Mouse (Mus musculus) heart, adult 2 months (tissue): ENCODE results near the gene Ak9.

Experiments
- CTCF ChIP-seq: fragments of 200-600 bp; IDR thresholded peaks from 2 replicates; pipeline ENCODE4 v1.8.1; 2022; ENCODE audit warnings: antibody characterized with exemption, mild to moderate bottlenecking, moderate library complexity
- POLR2A ChIP-seq: fragments of 200-500 bp; IDR thresholded peaks from 2 replicates; pipeline ENCODE4 v1.6.1; 2011; ENCODE audit warnings: mild to moderate bottlenecking, low read depth, low read length, control low read depth; ENCODE audit not compliant: insufficient read depth

GRCm38 (mm10) chr10:41450137-41450670, 146.4 kb downstream of the Ak9 start, which contains the start of gene Zbtb24:
- TF ChIP-seq CTCF (no peak), POLR2A (peak; percentile 92)
